Mouse (Mus musculus): Measurements from ENCODE around the gene Stard8. TPM values are rescaled to one million over a fixed set of nuclear protein-coding genes. Genes with fewer than 3 reads are reported as not detected.

Gene Stard8
- polyA plus RNA-seq, 1 experiment from 2014 or later, result 7.4 TPM

Other genes with a start within 250 kb of the Stard8 start
- gene Ophn1, start 112.2 kb upstream of the Stard8 start, polyA plus RNA-seq (2014; fragmentation: Nextera tagmentation; extraction: Ambion mirVana), result 4.1 and 6.8 TPM in 2 replicates
- gene Yipf6, start 66.9 kb upstream of the Stard8 start, polyA plus RNA-seq (2014; fragmentation: Nextera tagmentation; extraction: Ambion mirVana), result 23.1 and 24.4 TPM in 2 replicates
- gene Efnb1, start 132.9 kb downstream of the Stard8 start, polyA plus RNA-seq (2014; fragmentation: Nextera tagmentation; extraction: Ambion mirVana), result 15.9 and 17.9 TPM in 2 replicates